Mouse (Mus musculus): Measurements from ENCODE around the gene Tigar. TPM values are rescaled to one million over a fixed set of nuclear protein-coding genes. Genes with fewer than 3 reads are reported as not detected.

The Tigar gene
- 10.3 TPM for polyA plus RNA-seq (2017; shearing (Covaris generic))

GRCm38 (mm10) chr6:127109402-127109930 is at the start of gene Tigar:
Gene Tigar, minus strand, starts transcription at chr6:127109557.

GRCm38 (mm10) chr6:127152106-127152951 is 43.0 kb upstream of the Tigar start, which contains the start of gene Ccnd2:
Gene Ccnd2, minus strand, starts transcription at chr6:127152193.

GRCm38 (mm10) chr6:127072817-127073216 is 36.5 kb downstream of the Tigar start, which contains the start of gene Fgf23:
Gene Fgf23, plus strand, starts transcription at chr6:127072902.

Other genes starting within 250 kb of the Tigar start
- gene Dyrk4, start 187.7 kb downstream of the Tigar start, polyA plus RNA-seq (2017; shearing (Covaris generic)): 0.45 TPM
- gene Rad51ap1, start 170.0 kb downstream of the Tigar start, polyA plus RNA-seq (2017; shearing (Covaris generic)): 6.6 TPM
- 16.4 TPM for gene D6Wsu163e, start 169.6 kb downstream of the Tigar start, polyA plus RNA-seq (2017; shearing (Covaris generic))
- gene Fgf6, start 94.0 kb downstream of the Tigar start, polyA plus RNA-seq (2017; shearing (Covaris generic)): not detected
- gene Fgf23, start 36.7 kb downstream of the Tigar start, polyA plus RNA-seq (2017; shearing (Covaris generic)): not detected
- gene Ccnd2, start 42.6 kb upstream of the Tigar start, polyA plus RNA-seq (2017; shearing (Covaris generic)): 1,273 TPM

Measured in inflammation-experienced regulatory T-cells, adult 16 weeks (primary cell).